Mouse (Mus musculus) limb, embryonic 14.5 days (tissue): ENCODE results near the gene Ipmk. TPM values are rescaled to one million over a fixed set of nuclear protein-coding genes. Genes with fewer than 3 reads are reported as not detected.

Experiments
- ATAC-seq: fragments of 200-750 bp; cut with Nextera tagmentation; 2 replicates; pipeline ENCODE4 v1.8.0; 2017; ENCODE audit warnings: low read depth, moderate number of reproducible peaks, moderate TSS enrichment; ENCODE audit not compliant: low FRiP score
- DNase-seq: peaks from one replicate; pipeline ENCODE4 v3.0.0-alpha.2; 2015; ENCODE audit warnings: low spot score
- H3K27ac ChIP-seq: fragments of 300-500 bp; sonication (generic); replicated peaks from 2 replicates; pipeline ENCODE4 v1.5.1; 2014; ENCODE audit warnings: low read depth, mild to moderate bottlenecking, low read length, moderate library complexity, mixed read lengths
- H3K27me3 ChIP-seq: fragments of 300-500 bp; sonication (generic); 2 replicates; pipeline ENCODE4 v1.6.1; 2014; ENCODE audit warnings: low read length, mixed read lengths; ENCODE audit not compliant: control insufficient read depth, insufficient read depth
- H3K36me3 ChIP-seq: fragments of 300-500 bp; sonication (generic); 2 replicates; pipeline ENCODE4 v1.6.1; 2014; ENCODE audit warnings: mild to moderate bottlenecking, low read length, moderate library complexity, mixed read lengths; ENCODE audit not compliant: control insufficient read depth, insufficient read depth
- H3K4me1 ChIP-seq: fragments of 300-500 bp; sonication (generic); 2 replicates; pipeline ENCODE4 v1.6.1; 2014; ENCODE audit warnings: antibody characterized with exemption, low read length, mixed read lengths; ENCODE audit not compliant: control insufficient read depth, insufficient read depth
- H3K4me2 ChIP-seq: fragments of 300-500 bp; sonication (generic); replicated peaks from 2 replicates; pipeline ENCODE4 v1.6.1; 2014; ENCODE audit warnings: low read depth, mild to moderate bottlenecking, low read length, moderate library complexity; ENCODE audit not compliant: severe bottlenecking
- H3K4me3 ChIP-seq: fragments of 300-500 bp; sonication (generic); replicated peaks from 2 replicates; pipeline ENCODE4 v1.5.1; 2014; ENCODE audit warnings: low read length
- H3K9ac ChIP-seq: fragments of 300-500 bp; sonication (generic); 2 replicates; pipeline ENCODE4 v1.6.1; 2014; ENCODE audit warnings: mild to moderate bottlenecking, low read depth, low read length, moderate library complexity; ENCODE audit not compliant: severe bottlenecking
- H3K9me3 ChIP-seq: fragments of 300-500 bp; sonication (generic); 2 replicates; pipeline ENCODE4 v1.6.1; 2016; ENCODE audit warnings: low read length; ENCODE audit not compliant: control insufficient read depth
- POLR2A ChIP-seq: fragments of 200-500 bp; IDR thresholded peaks from 2 replicates; pipeline ENCODE4 v1.8.0; 2012; ENCODE audit warnings: inconsistent platforms, mild to moderate bottlenecking, moderate library complexity, borderline replicate concordance; ENCODE audit not compliant: insufficient read depth, insufficient read length; ENCODE audit errors: extremely low read depth
- WGBS: fragments of 180-500 bp; shearing (Covaris S2); extraction: QIAGEN DNeasy Blood & Tissue Kit; methylation state at CpG from one replicate; pipeline ENCODE4 v1.1.7; 2014; 5-methylcytosine and 5-hydroxymethylcytosine counted together
- polyA plus RNA-seq, 2 experiments: library from polyadenylated mRNA; depleted of rRNA in 1 of 2; stranded (reverse) in 1 of 2; unstranded in 1 of 2; fragments of >200 nt; fragmentation: Nextera tagmentation in 1 of 2; extraction: Ambion mirVana in 1 of 2; gene quantifications; 2 replicates each; pipeline versions ENCODE4 v1.2.1 to v1.2.3; 2012 to 2014

Ipmk gene
- polyA plus RNA-seq, 2 experiments = 8.8 to 11.9 TPM

GRCm38 (mm10) chr10:71343567-71344265 is 3.8 kb upstream of the Ipmk start:
- WGBS = 24% methylated on average over 14 of the region's 14 CpGs
- ATAC-seq (no peak), DNase-seq (no peak)
- no peaks in the 10 kb centered on the region for H3K9me3 ChIP-seq
- H3K4me1 ChIP-seq = peaks cover 22% of the 10 kb centered on the region
- H3K4me2 ChIP-seq = peak overlapping the region; percentile 77
- H3K27ac ChIP-seq = no peak overlapping the region
- no peaks in the 10 kb centered on the region for H3K27me3 ChIP-seq
- TF ChIP-seq POLR2A = no peak
- H3K4me3 ChIP-seq = peak overlapping the region; percentile 54
- H3K9ac ChIP-seq = peak overlapping the region; percentile 68
- no peaks in the 10 kb centered on the region for H3K36me3 ChIP-seq

GRCm38 (mm10) chr10:71344579-71345143 is 2.9 kb upstream of the Ipmk start, which contains the start of gene Cisd1:
TSS of gene Cisd1 (minus strand) at chr10:71344954.
- Histone ChIP-seq H3K27ac (no peak within 1 kb of the TSS), H3K4me2 (peak within 1 kb of the TSS; percentile 77), H3K36me3 (no peaks in the 10 kb centered on the region), H3K9me3 (no peaks in the 10 kb centered on the region), H3K27me3 (no peaks in the 10 kb centered on the region), H3K4me1 (peaks cover 20% of the 10 kb centered on the region), H3K4me3 (peak within 1 kb of the TSS; percentile 54), H3K9ac (peak within 1 kb of the TSS; percentile 68)
- under 1% methylated on average over 44 of the region's 60 CpGs for WGBS
- ATAC-seq (peak; percentile 82), DNase-seq (peak; percentile 93)
- 0 out of 2 replicates have a peak, but pooled peaks have one; percentile 65 for TF ChIP-seq POLR2A

GRCm38 (mm10) chr10:71346106-71346505 is 1.5 kb upstream of the Ipmk start:
- no peak overlapping the region for H3K27ac ChIP-seq
- H3K27me3 ChIP-seq = no peaks in the 10 kb centered on the region
- no peak for TF ChIP-seq POLR2A
- no peaks in the 10 kb centered on the region for H3K36me3 ChIP-seq
- no peak overlapping the region for H3K4me2 ChIP-seq
- DNase-seq = no peak
- no peak overlapping the region for H3K9ac ChIP-seq
- 23% methylated on average over 2 of the region's 2 CpGs for WGBS
- no peaks in the 10 kb centered on the region for H3K9me3 ChIP-seq
- H3K4me3 ChIP-seq = no peak overlapping the region
- no peak for ATAC-seq
- H3K4me1 ChIP-seq = peaks cover 18% of the 10 kb centered on the region

GRCm38 (mm10) chr10:71346722-71347508 is 648 bp upstream of the Ipmk start:
- Histone ChIP-seq H3K4me3 (peak overlapping the region; percentile 77), H3K4me2 (peak overlapping the region; percentile 83), H3K4me1 (peaks cover 18% of the 10 kb centered on the region), H3K9ac (peak overlapping the region; percentile 79), H3K27ac (0 out of 2 replicates have a peak overlapping the region, but pooled peaks have one; percentile 33), H3K36me3 (no peaks in the 10 kb centered on the region), H3K9me3 (no peaks in the 10 kb centered on the region), H3K27me3 (no peaks in the 10 kb centered on the region)
- DNase-seq (no peak), ATAC-seq (no peak)
- WGBS = 9% methylated on average over 13 of the region's 13 CpGs
- TF ChIP-seq POLR2A = no peak

GRCm38 (mm10) chr10:71347964-71348636 is 537 bp downstream of the Ipmk start:
- Histone ChIP-seq H3K27ac (peak overlapping the region; percentile 61), H3K4me2 (peak overlapping the region; percentile 83), H3K4me3 (peak overlapping the region; percentile 77), H3K9me3 (no peaks in the 10 kb centered on the region), H3K9ac (peak overlapping the region; percentile 79), H3K27me3 (no peaks in the 10 kb centered on the region), H3K4me1 (peaks cover 13% of the 10 kb centered on the region), H3K36me3 (no peaks in the 10 kb centered on the region)
- DNase-seq (peak; percentile 45), ATAC-seq (peak; percentile 34; the same call in 1 of the 2 replicates)
- 0% methylated on average over 32 of the region's 48 CpGs for WGBS
- TF ChIP-seq POLR2A = no peak
